Mouse (Mus musculus) cerebellum, adult 18-20 months (tissue): ENCODE measurements around the gene Ctsw.

Experiments
- DNase-seq, 2 experiments: peaks; one replicate each; pipeline ENCODE4 v3.0.0; 2021

The Ctsw gene

GRCm38 (mm10) chr19:5429806-5430205, 38.5 kb downstream of the Ctsw start:
- DNase-seq: peak; percentile 70 to 76

- DNase-seq: no peak
Observed at GRCm38 (mm10) chr19:5429219-5429618, 39.1 kb downstream of the Ctsw start.

GRCm38 (mm10) chr19:5428083-5428482, 40.2 kb downstream of the Ctsw start:
- peak; percentile 37 to 48 for DNase-seq

GRCm38 (mm10) chr19:5426640-5427290, 41.5 kb downstream of the Ctsw start:
- DNase-seq: no peak

- peak; percentile 13 to 36 for DNase-seq
Observed at GRCm38 (mm10) chr19:5425906-5426565, 42.3 kb downstream of the Ctsw start.

- peak; percentile 95 for DNase-seq
Observed at GRCm38 (mm10) chr19:5424782-5425741, 43.2 kb downstream of the Ctsw start, which contains the start of the genes Drap1 and AI837181. TSS of gene Drap1 (minus strand) at chr19:5424979. TSS of gene AI837181 (plus strand) at chr19:5425144.

GRCm38 (mm10) chr19:5424092-5424781, 44.1 kb downstream of the Ctsw start:
- DNase-seq: peak; percentile 77 to 82

GRCm38 (mm10) chr19:5423561-5423960, 44.7 kb downstream of the Ctsw start:
- peak; percentile 22 to 31 for DNase-seq

- DNase-seq: peak in 1 of 2 experiments; percentile 17
Observed at GRCm38 (mm10) chr19:5422895-5423443, 45.3 kb downstream of the Ctsw start.

- DNase-seq: peak; percentile 46 to 57
Observed at GRCm38 (mm10) chr19:5422267-5422666, 46.0 kb downstream of the Ctsw start.

GRCm38 (mm10) chr19:5421784-5422183, 46.5 kb downstream of the Ctsw start:
- no peak for DNase-seq

GRCm38 (mm10) chr19:5420579-5420978, 47.7 kb downstream of the Ctsw start:
- DNase-seq: no peak

- no peak for DNase-seq
Observed at GRCm38 (mm10) chr19:5419630-5420029, 48.7 kb downstream of the Ctsw start.

GRCm38 (mm10) chr19:5418750-5419466, 49.4 kb downstream of the Ctsw start:
- DNase-seq: no peak
